In genomic region chr14:46970673-46971072, GRCm38 (mm10) we compare ENCODE assay signal across 8 mouse cellular contexts.
DNase-seq lines count a peak whose midpoint lies in the region; ATAC-seq and TF ChIP-seq lines count a peak whose summit lies in the region.

No protein-coding gene starts in this region.

- no peaks in the 10 kb centered on the region for H3K4me1 ChIP-seq in stomach, postnatal 0 days (replicated peaks; ENCODE audit: control insufficient read depth, insufficient read depth)
- H3K4me1 ChIP-seq in liver, embryonic 12.5 days = peaks cover 10% of the 10 kb centered on the region; the same call in 1 of the 2 replicates
- H3K4me1 ChIP-seq in midbrain, embryonic 16.5 days (ENCODE audit: control insufficient read depth, insufficient read depth, low read length) = no peaks in the 10 kb centered on the region

- WGBS in stomach, postnatal 0 days = 51% methylated on average over 3 of the region's 3 CpGs
- 63% methylated on average over 3 of the region's 3 CpGs for WGBS in liver, embryonic 12.5 days (ENCODE audit: insufficient replicate concordance)
- WGBS in midbrain, embryonic 16.5 days = 80% methylated on average over 3 of the region's 3 CpGs

- no peak overlapping the region for H3K4me2 ChIP-seq in stomach, postnatal 0 days (replicated peaks; ENCODE audit: low read depth)
- no peak overlapping the region for H3K4me2 ChIP-seq in liver, embryonic 12.5 days
- no peak overlapping the region for H3K4me2 ChIP-seq in midbrain, embryonic 16.5 days (ENCODE audit: low read length)

- H3K27me3 ChIP-seq in stomach, postnatal 0 days (ENCODE audit: control insufficient read depth, insufficient read depth, low read length) = no peaks in the 10 kb centered on the region
- peaks cover 23% of the 10 kb centered on the region for H3K27me3 ChIP-seq in liver, embryonic 12.5 days (replicated peaks)
- H3K27me3 ChIP-seq in midbrain, embryonic 16.5 days (ENCODE audit: control insufficient read depth, insufficient read depth, low read depth, low read length) = no peaks in the 10 kb centered on the region

- H3K27ac ChIP-seq in stomach, postnatal 0 days (replicated peaks) = no peak overlapping the region
- H3K27ac ChIP-seq in liver, embryonic 12.5 days = no peak overlapping the region
- no peak overlapping the region for H3K27ac ChIP-seq in midbrain, embryonic 16.5 days (ENCODE audit: low read length)

- no peak overlapping the region for H3K4me3 ChIP-seq in stomach, postnatal 0 days (ENCODE audit: low read depth, low read length)
- no peak overlapping the region for H3K4me3 ChIP-seq in liver, embryonic 12.5 days
- no peak overlapping the region for H3K4me3 ChIP-seq in midbrain, embryonic 16.5 days (ENCODE audit: low read depth, low read length)

- TF ChIP-seq EP300 in stomach, postnatal 0 days (optimal IDR thresholded peaks at IDR 0.05) = no peak

- peak; percentile 50 to 53 for DNase-seq in heart, postnatal 10 days
- DNase-seq in heart, adult 9 months (ENCODE audit: low spot score in 2 of 2) = no peak
- DNase-seq in urinary bladder, postnatal 14 days (ENCODE audit: low spot score) = peak; percentile 21
- DNase-seq in urinary bladder, postnatal 4 days (ENCODE audit: low spot score in 2 of 2) = no peak
- DNase-seq in gastrocnemius, postnatal 14 days = peak; percentile 44
- no peak for DNase-seq in stomach, postnatal 0 days (ENCODE audit: low spot score)

- no peak overlapping the region for H3K9ac ChIP-seq in stomach, postnatal 0 days (ENCODE audit: low read length)
- no peak overlapping the region for H3K9ac ChIP-seq in liver, embryonic 12.5 days
- H3K9ac ChIP-seq in midbrain, embryonic 16.5 days (ENCODE audit: low read depth, low read length) = no peak overlapping the region

- no peaks in the 10 kb centered on the region for H3K9me3 ChIP-seq in stomach, postnatal 0 days (ENCODE audit: control insufficient read depth, low read length)
- H3K9me3 ChIP-seq in liver, embryonic 12.5 days (replicated peaks) = no peaks in the 10 kb centered on the region
- no peaks in the 10 kb centered on the region for H3K9me3 ChIP-seq in midbrain, embryonic 16.5 days (replicated peaks; ENCODE audit: control insufficient read depth, low read length, poor library complexity, severe bottlenecking)

- intact Hi-C loops in heart, postnatal 10 days (cut with DNase I) = no loop called here
- intact Hi-C loops in gastrocnemius, postnatal 14 days (cut with DNase I; ENCODE audit: low total_unique reads) = no loop called here

- ATAC-seq in stomach, postnatal 0 days (ENCODE audit: low FRiP score, low TSS enrichment) = no peak
- no peak for ATAC-seq in liver, embryonic 12.5 days
- no peak for ATAC-seq in midbrain, embryonic 16.5 days

- no peaks in the 10 kb centered on the region for H3K36me3 ChIP-seq in stomach, postnatal 0 days (ENCODE audit: control insufficient read depth, insufficient read depth, low read length)
- no peaks in the 10 kb centered on the region for H3K36me3 ChIP-seq in liver, embryonic 12.5 days
- no peaks in the 10 kb centered on the region for H3K36me3 ChIP-seq in midbrain, embryonic 16.5 days (ENCODE audit: control insufficient read depth, insufficient read depth, low read length)

- TF ChIP-seq CTCF in stomach, postnatal 0 days (IDR thresholded peaks at IDR 0.05; ENCODE audit: low read depth) = no peak

Comparison
In these comparisons a context has a peak if more than half of its experiments do, and no peak if none do; other contexts are left out.
1. DNase-seq: peak in heart, postnatal 10 days (2 of 2), urinary bladder, postnatal 14 days (single experiment) and gastrocnemius, postnatal 14 days (single experiment); none in heart, adult 9 months (0 of 2), urinary bladder, postnatal 4 days (0 of 2) and stomach, postnatal 0 days (single experiment).